15 mouse cellular contexts compared by ENCODE assay signal in the genomic region with DNA sequence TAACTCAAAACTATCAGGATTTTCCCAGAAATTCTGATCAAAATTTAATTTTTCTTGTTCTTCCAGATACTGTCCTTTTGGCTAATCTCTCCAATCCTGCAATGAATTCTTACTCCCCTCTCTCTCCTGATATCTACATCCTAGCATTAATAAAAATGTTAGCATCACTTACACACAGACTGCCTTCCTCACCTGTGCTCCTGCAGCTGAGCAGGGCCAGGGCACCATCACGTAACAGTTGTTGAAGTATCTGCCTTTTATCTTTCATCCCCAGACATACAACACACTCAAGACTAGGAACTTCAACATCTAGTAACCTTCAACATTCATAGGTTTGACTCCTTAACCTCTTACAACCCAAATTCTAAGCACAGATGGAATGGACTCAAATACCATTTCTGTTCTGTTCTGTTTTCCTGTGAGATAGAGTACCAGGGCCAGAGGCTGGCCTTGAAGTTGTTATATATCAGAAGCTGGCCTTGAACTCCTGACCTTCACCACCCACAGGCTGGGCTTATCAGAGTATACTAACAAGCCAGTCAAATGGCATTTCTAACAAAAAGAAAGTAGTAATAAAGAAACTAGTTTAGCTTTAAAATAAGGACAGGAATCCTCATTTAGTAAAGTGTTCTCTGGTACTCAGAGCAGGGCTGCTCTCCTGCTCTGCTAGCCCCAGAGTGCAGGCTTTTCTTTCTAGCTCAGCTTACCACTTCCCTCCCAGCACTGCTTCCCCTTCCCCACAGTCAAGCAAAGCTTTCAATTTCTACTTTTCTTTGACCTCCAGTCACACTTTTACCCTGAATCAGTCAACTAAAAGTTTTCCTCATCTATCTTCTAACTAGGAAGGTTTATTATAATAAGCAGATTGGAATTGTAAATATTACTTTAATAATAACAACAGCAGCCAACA. TPM values are rescaled to one million over a fixed set of nuclear protein-coding genes. Genes with fewer than 3 reads are reported as not detected.
DNase-seq lines count a peak whose midpoint lies in the region; ATAC-seq and TF ChIP-seq lines count a peak whose summit lies in the region.
"Had no signal": no experiment of that assay in that cellular context is flagged by ENCODE, and none has a peak within 500 bp of the region (broad histone marks: within the 10 kb centered on the region; RNA-seq: fewer than 3 reads in every experiment).

No protein-coding gene starts in this region.

- no peak for TF ChIP-seq CTCF in bone marrow macrophage, adult 2 months (IDR thresholded peaks at IDR 0.05; ENCODE audit: low read depth, low read length)

- H3K27me3 ChIP-seq in midbrain, embryonic 10.5 days (ENCODE audit: low read depth, poor library complexity, severe bottlenecking), result no peaks in the 10 kb centered on the region
- H3K27me3 ChIP-seq: heart, embryonic 15.5 days; hindbrain, embryonic 15.5 days; limb, embryonic 13.5 days; midbrain, embryonic 12.5 days had no signal

- peak overlapping the region; percentile 54 for H3K27ac ChIP-seq in bone marrow macrophage, adult 2 months (ENCODE audit: insufficient read depth, low read depth, low read length)
- H3K27ac ChIP-seq in midbrain, embryonic 10.5 days (replicated peaks), result no peak overlapping the region
- H3K27ac ChIP-seq: heart, embryonic 15.5 days; hindbrain, embryonic 15.5 days; limb, embryonic 13.5 days; midbrain, embryonic 12.5 days had no signal

- H3K4me3 ChIP-seq in bone marrow macrophage, adult 2 months (ENCODE audit: insufficient read depth, low read length), result no peak overlapping the region
- no peak overlapping the region for H3K4me3 ChIP-seq in midbrain, embryonic 10.5 days
- H3K4me3 ChIP-seq: heart, embryonic 15.5 days; hindbrain, embryonic 15.5 days; limb, embryonic 13.5 days; midbrain, embryonic 12.5 days had no signal

- peaks cover 15% of the 10 kb centered on the region for H3K4me1 ChIP-seq in bone marrow macrophage, adult 2 months (ENCODE audit: control insufficient read depth, insufficient read depth, low read length)
- peaks cover 26% of the 10 kb centered on the region for H3K4me1 ChIP-seq in midbrain, embryonic 10.5 days

- no peak for TF ChIP-seq POLR2A in bone marrow macrophage, adult 2 months (IDR thresholded peaks at IDR 0.05; ENCODE audit: borderline replicate concordance, low read depth, low read length)

- DNase-seq in testis, postnatal 10 days (ENCODE audit: low spot score), result peak; percentile 46
- no peak for DNase-seq in testis, postnatal 14 days (ENCODE audit: low spot score)
- peak; percentile 13 for DNase-seq in T-cell, adult 2 months (ENCODE audit: low spot score)
- no peak for DNase-seq in heart, adult 8-10 months (ENCODE audit: low spot score)
- DNase-seq in midbrain, embryonic 10.5 days (ENCODE audit: low spot score), result no peak
- DNase-seq: cerebellum, adult 9-10 months; gastrocnemius, postnatal 25 days; kidney, adult 8-10 months; lung, postnatal 14 days had no signal

- peak; percentile 33 for ATAC-seq in megakaryocyte, adult 5-6 weeks (ENCODE audit: poor library complexity, severe bottlenecking)

- no peaks in the 10 kb centered on the region for H3K9me3 ChIP-seq in midbrain, embryonic 10.5 days (replicated peaks)
- H3K9me3 ChIP-seq: heart, embryonic 15.5 days; hindbrain, embryonic 15.5 days; limb, embryonic 13.5 days; midbrain, embryonic 12.5 days had no signal

- 85% methylated on average over 1 of the region's 1 CpGs for WGBS in midbrain, embryonic 10.5 days

- H3K36me3 ChIP-seq in midbrain, embryonic 10.5 days, result no peaks in the 10 kb centered on the region
- H3K36me3 ChIP-seq: heart, embryonic 15.5 days; hindbrain, embryonic 15.5 days; limb, embryonic 13.5 days; midbrain, embryonic 12.5 days had no signal

RNA-seq across cellular contexts. Expression of a gene that starts 5.0 kb away (rescaled TPM):
- 52.4 and 56.8 TPM in 2 replicates for polyA plus RNA-seq in bone marrow macrophage, adult 2 months (2012; ENCODE audit: insufficient read depth, insufficient read length, missing spikeins)
- total RNA-seq in megakaryocyte, adult 5-6 weeks (2015), result 71.3 and 72.2 TPM in 2 replicates
- total RNA-seq in megakaryocyte, adult 5-6 weeks (2017), result 56.4 and 61.7 TPM in 2 replicates
- 10 to 100 TPM; 27.5 to 32.9 (median 32.7) TPM for total RNA-seq in heart, adult 8-10 months (2022)
- 15.0 and 20.3 TPM in 2 replicates for polyA plus RNA-seq in midbrain, embryonic 10.5 days (2016; fragmentation: Nextera tagmentation; extraction: Ambion mirVana)

Comparison
In these comparisons a context has a peak if more than half of its experiments do, and no peak if none do; other contexts are left out.
1. DNase-seq: peak in testis, postnatal 10 days (single experiment) and T-cell, adult 2 months (single experiment); none in testis, postnatal 14 days (single experiment), heart, adult 8-10 months (single experiment) and midbrain, embryonic 10.5 days (single experiment).